Mouse (Mus musculus): Measurements from ENCODE around the gene Lrsam1. TPM values are rescaled to one million over a fixed set of nuclear protein-coding genes. Genes with fewer than 3 reads are reported as not detected.

Lrsam1 gene
- polyA plus RNA-seq, 1 experiment from 2014 or later: 7.8 TPM

- H3K9me3 ChIP-seq (ENCODE audit: control insufficient read depth, low read depth, low read length): no peaks in the 10 kb centered on the region
- no peaks in the 10 kb centered on the region for H3K27me3 ChIP-seq (ENCODE audit: control insufficient read depth, insufficient read depth, low read length)
- no peak overlapping the region for H3K9ac ChIP-seq (replicated peaks; ENCODE audit: low read depth, low read length)
- ATAC-seq (ENCODE audit: insufficient number of reproducible peaks, insufficient read depth, low FRiP score, low read depth): no peak
- WGBS: 72% methylated on average over 3 of the region's 3 CpGs
- peaks cover 4% of the 10 kb centered on the region; the same call in 1 of the 2 replicates for H3K4me1 ChIP-seq (ENCODE audit: control insufficient read depth, insufficient read depth, low read length)
- no peak overlapping the region for H3K4me3 ChIP-seq (ENCODE audit: low read depth, low read length)
- no peaks in the 10 kb centered on the region; the same call in 1 of the 2 replicates for H3K36me3 ChIP-seq (ENCODE audit: control insufficient read depth, insufficient read depth, low read length)
- H3K27ac ChIP-seq (ENCODE audit: low read length): no peak overlapping the region
- no peak overlapping the region for H3K4me2 ChIP-seq (replicated peaks; ENCODE audit: low read depth, low read length)
These were observed 17.3 kb upstream of the Lrsam1 start for GRCm38 (mm10) chr2:32978675-32979074.

- H3K4me3 ChIP-seq (ENCODE audit: low read depth, low read length): no peak overlapping the region
- H3K4me1 ChIP-seq (ENCODE audit: control insufficient read depth, insufficient read depth, low read length): peaks cover 4% of the 10 kb centered on the region; the same call in 1 of the 2 replicates
- H3K36me3 ChIP-seq (ENCODE audit: control insufficient read depth, insufficient read depth, low read length): no peaks in the 10 kb centered on the region; the same call in none of the 2 replicates
- no peak overlapping the region for H3K4me2 ChIP-seq (replicated peaks; ENCODE audit: low read depth, low read length)
- WGBS: 77% methylated on average over 5 of the region's 5 CpGs
- no peaks in the 10 kb centered on the region for H3K9me3 ChIP-seq (ENCODE audit: control insufficient read depth, low read depth, low read length)
- no peaks in the 10 kb centered on the region for H3K27me3 ChIP-seq (ENCODE audit: control insufficient read depth, insufficient read depth, low read length)
- ATAC-seq (ENCODE audit: insufficient number of reproducible peaks, insufficient read depth, low FRiP score, low read depth): no peak
- no peak overlapping the region for H3K9ac ChIP-seq (replicated peaks; ENCODE audit: low read depth, low read length)
- no peak overlapping the region for H3K27ac ChIP-seq (ENCODE audit: low read length)
These were observed 15.7 kb upstream of the Lrsam1 start for GRCm38 (mm10) chr2:32977114-32977513.

- Histone ChIP-seq H3K4me1 (ENCODE audit: control insufficient read depth, insufficient read depth, low read length) (no peaks in the 10 kb centered on the region), H3K9ac (replicated peaks; ENCODE audit: low read depth, low read length) (no peak overlapping the region), H3K9me3 (ENCODE audit: control insufficient read depth, low read depth, low read length) (no peaks in the 10 kb centered on the region), H3K36me3 (ENCODE audit: control insufficient read depth, insufficient read depth, low read length) (no peaks in the 10 kb centered on the region; the same call in none of the 2 replicates), H3K4me2 (replicated peaks; ENCODE audit: low read depth, low read length) (no peak overlapping the region), H3K27me3 (ENCODE audit: control insufficient read depth, insufficient read depth, low read length) (no peaks in the 10 kb centered on the region), H3K4me3 (ENCODE audit: low read depth, low read length) (no peak overlapping the region), H3K27ac (ENCODE audit: low read length) (no peak overlapping the region)
- WGBS: 90% methylated on average over 8 of the region's 8 CpGs
- no peak for ATAC-seq (ENCODE audit: insufficient number of reproducible peaks, insufficient read depth, low FRiP score, low read depth)
These were observed 12.8 kb upstream of the Lrsam1 start for GRCm38 (mm10) chr2:32974216-32974615.

GRCm38 (mm10) chr2:32971235-32971634 is 9.8 kb upstream of the Lrsam1 start:
- Histone ChIP-seq H3K9me3 (ENCODE audit: control insufficient read depth, low read depth, low read length) (no peaks in the 10 kb centered on the region), H3K36me3 (ENCODE audit: control insufficient read depth, insufficient read depth, low read length) (no peaks in the 10 kb centered on the region; the same call in none of the 2 replicates), H3K4me1 (ENCODE audit: control insufficient read depth, insufficient read depth, low read length) (0 out of 2 replicates have a peak, but pooled peaks cover 2% of the 10 kb centered on the region), H3K4me3 (ENCODE audit: low read depth, low read length) (no peak overlapping the region), H3K4me2 (replicated peaks; ENCODE audit: low read depth, low read length) (no peak overlapping the region), H3K27me3 (ENCODE audit: control insufficient read depth, insufficient read depth, low read length) (no peaks in the 10 kb centered on the region), H3K9ac (replicated peaks; ENCODE audit: low read depth, low read length) (no peak overlapping the region), H3K27ac (ENCODE audit: low read length) (no peak overlapping the region)
- WGBS: 57% methylated on average over 9 of the region's 9 CpGs
- no peak for ATAC-seq (ENCODE audit: insufficient number of reproducible peaks, insufficient read depth, low FRiP score, low read depth)

GRCm38 (mm10) chr2:32969326-32969725 is 7.9 kb upstream of the Lrsam1 start:
- ATAC-seq (ENCODE audit: insufficient number of reproducible peaks, insufficient read depth, low FRiP score, low read depth): no peak
- 0 out of 2 replicates have a peak, but pooled peaks cover 6% of the 10 kb centered on the region for H3K4me1 ChIP-seq (ENCODE audit: control insufficient read depth, insufficient read depth, low read length)
- no peaks in the 10 kb centered on the region for H3K9me3 ChIP-seq (ENCODE audit: control insufficient read depth, low read depth, low read length)
- H3K27ac ChIP-seq (ENCODE audit: low read length): no peak overlapping the region
- peaks cover 10% of the 10 kb centered on the region for H3K36me3 ChIP-seq (ENCODE audit: control insufficient read depth, insufficient read depth, low read length)
- H3K4me2 ChIP-seq (replicated peaks; ENCODE audit: low read depth, low read length): no peak overlapping the region
- no peak overlapping the region for H3K4me3 ChIP-seq (ENCODE audit: low read depth, low read length)
- H3K9ac ChIP-seq (replicated peaks; ENCODE audit: low read depth, low read length): no peak overlapping the region
- no peaks in the 10 kb centered on the region for H3K27me3 ChIP-seq (ENCODE audit: control insufficient read depth, insufficient read depth, low read length)
- WGBS: 81% methylated on average over 8 of the region's 8 CpGs

GRCm38 (mm10) chr2:32968024-32968614 is 6.7 kb upstream of the Lrsam1 start:
- peaks cover 6% of the 10 kb centered on the region; the same call in 1 of the 2 replicates for H3K4me1 ChIP-seq (ENCODE audit: control insufficient read depth, insufficient read depth, low read length)
- H3K9me3 ChIP-seq (ENCODE audit: control insufficient read depth, low read depth, low read length): no peaks in the 10 kb centered on the region
- H3K27me3 ChIP-seq (ENCODE audit: control insufficient read depth, insufficient read depth, low read length): no peaks in the 10 kb centered on the region
- H3K4me3 ChIP-seq (ENCODE audit: low read depth, low read length): 0 out of 2 replicates have a peak overlapping the region, but pooled peaks have one; percentile 66
- no peak overlapping the region for H3K27ac ChIP-seq (ENCODE audit: low read length)
- ATAC-seq (ENCODE audit: insufficient number of reproducible peaks, insufficient read depth, low FRiP score, low read depth): no peak
- H3K36me3 ChIP-seq (ENCODE audit: control insufficient read depth, insufficient read depth, low read length): peaks cover 22% of the 10 kb centered on the region
- peak overlapping the region; percentile 92; the same call in 1 of the 2 replicates for H3K4me2 ChIP-seq (replicated peaks; ENCODE audit: low read depth, low read length)
- WGBS: 81% methylated on average over 9 of the region's 9 CpGs
- H3K9ac ChIP-seq (replicated peaks; ENCODE audit: low read depth, low read length): no peak overlapping the region

GRCm38 (mm10) chr2:32966689-32967631 is 5.5 kb upstream of the Lrsam1 start:
- ATAC-seq (ENCODE audit: insufficient number of reproducible peaks, insufficient read depth, low FRiP score, low read depth): peak; percentile 85
- Histone ChIP-seq H3K4me2 (replicated peaks; ENCODE audit: low read depth, low read length) (peak overlapping the region; percentile 92), H3K4me1 (ENCODE audit: control insufficient read depth, insufficient read depth, low read length) (peaks cover 6% of the 10 kb centered on the region; the same call in 1 of the 2 replicates), H3K9ac (replicated peaks; ENCODE audit: low read depth, low read length) (peak overlapping the region; percentile 65), H3K4me3 (ENCODE audit: low read depth, low read length) (peak overlapping the region; percentile 66), H3K27me3 (ENCODE audit: control insufficient read depth, insufficient read depth, low read length) (no peaks in the 10 kb centered on the region), H3K9me3 (ENCODE audit: control insufficient read depth, low read depth, low read length) (no peaks in the 10 kb centered on the region), H3K27ac (ENCODE audit: low read length) (peak overlapping the region; percentile 95), H3K36me3 (ENCODE audit: control insufficient read depth, insufficient read depth, low read length) (peaks cover 29% of the 10 kb centered on the region)
- under 1% methylated on average over 55 of the region's 55 CpGs for WGBS

GRCm38 (mm10) chr2:32966184-32966688 is 4.8 kb upstream of the Lrsam1 start:
- no peak for ATAC-seq (ENCODE audit: insufficient number of reproducible peaks, insufficient read depth, low FRiP score, low read depth)

More at GRCm38 (mm10) chr2:32966184-32966688, 4.8 kb upstream of the Lrsam1 start:
- H3K27ac ChIP-seq (ENCODE audit: low read length): peak overlapping the region; percentile 95
- H3K9ac ChIP-seq (replicated peaks; ENCODE audit: low read depth, low read length): peak overlapping the region; percentile 65
- peaks cover 29% of the 10 kb centered on the region for H3K36me3 ChIP-seq (ENCODE audit: control insufficient read depth, insufficient read depth, low read length)
- peak overlapping the region; percentile 92 for H3K4me2 ChIP-seq (replicated peaks; ENCODE audit: low read depth, low read length)
- WGBS: 7% methylated on average over 13 of the region's 13 CpGs
- no peaks in the 10 kb centered on the region for H3K27me3 ChIP-seq (ENCODE audit: control insufficient read depth, insufficient read depth, low read length)
- H3K9me3 ChIP-seq (ENCODE audit: control insufficient read depth, low read depth, low read length): no peaks in the 10 kb centered on the region
- peak overlapping the region; percentile 66 for H3K4me3 ChIP-seq (ENCODE audit: low read depth, low read length)
- H3K4me1 ChIP-seq (ENCODE audit: control insufficient read depth, insufficient read depth, low read length): peaks cover 6% of the 10 kb centered on the region; the same call in 1 of the 2 replicates

Measured in stomach, embryonic 14.5 days (tissue).